Mouse (Mus musculus) forebrain, embryonic 14.5 days (tissue): ENCODE results near the gene Zfp367. TPM values are rescaled to one million over a fixed set of nuclear protein-coding genes. Genes with fewer than 3 reads are reported as not detected.
A peak's percentile ranks its signal among the peaks of the same experiment; 100 is the strongest.

ENCODE experiments used
- ATAC-seq: fragments of 200-750 bp; cut with Nextera tagmentation; 2 replicates; pipeline ENCODE4 v1.8.0; 2017; ENCODE audit warnings: mild to moderate bottlenecking, moderate library complexity
- DNase-seq: peaks from one replicate; pipeline ENCODE4 v3.0.0-alpha.2; 2015; ENCODE audit warnings: low spot score
- H3K27ac ChIP-seq: fragments of 300-500 bp; sonication (generic); 2 replicates; pipeline ENCODE4 v1.5.1; 2014; ENCODE audit warnings: low read depth, mild to moderate bottlenecking, control low read depth, low read length, moderate library complexity
- H3K27me3 ChIP-seq: fragments of 300-500 bp; sonication (generic); replicated peaks from 2 replicates; pipeline ENCODE4 v1.6.1; 2014; ENCODE audit warnings: low read length, control low read depth, mixed read lengths; ENCODE audit not compliant: control insufficient read depth, insufficient read depth
- H3K36me3 ChIP-seq: fragments of 300-500 bp; sonication (generic); 2 replicates; pipeline ENCODE4 v1.6.1; 2014; ENCODE audit warnings: low read length, control low read depth; ENCODE audit not compliant: control insufficient read depth, insufficient read depth
- H3K4me1 ChIP-seq: fragments of 300-500 bp; sonication (generic); 2 replicates; pipeline ENCODE4 v1.6.1; 2014; ENCODE audit warnings: antibody characterized with exemption, low read length, control low read depth; ENCODE audit not compliant: control insufficient read depth, insufficient read depth
- H3K4me2 ChIP-seq: fragments of 300-500 bp; sonication (generic); 2 replicates; pipeline ENCODE4 v1.6.1; 2014; ENCODE audit warnings: mild to moderate bottlenecking, control low read depth, low read length
- H3K4me3 ChIP-seq: fragments of 300-500 bp; sonication (generic); 2 replicates; pipeline ENCODE4 v1.5.1; 2014; ENCODE audit warnings: low read depth, low read length, control low read depth
- H3K9ac ChIP-seq: fragments of 300-500 bp; sonication (generic); 2 replicates; pipeline ENCODE4 v1.6.1; 2014; ENCODE audit warnings: mild to moderate bottlenecking, low read length, control low read depth, moderate library complexity
- H3K9me3 ChIP-seq: fragments of 300-500 bp; sonication (generic); replicated peaks from 2 replicates; pipeline ENCODE4 v1.6.1; 2016; ENCODE audit warnings: low read length, control low read depth, mixed read lengths; ENCODE audit not compliant: control insufficient read depth
- WGBS: fragments of 180-500 bp; shearing (Covaris S2); extraction: QIAGEN DNeasy Blood & Tissue Kit; methylation state at CpG from one replicate; pipeline ENCODE4 v1.1.7; 2014; 5-methylcytosine and 5-hydroxymethylcytosine counted together
- polyA plus RNA-seq: library from polyadenylated mRNA; unstranded; fragments of >200 nt; fragmentation: Nextera tagmentation; extraction: Ambion mirVana; gene quantifications from 2 replicates; pipeline ENCODE4 v1.2.1, GENCODE M21; 2014

Zfp367 gene
- 13.0 and 15.0 TPM in 2 replicates for polyA plus RNA-seq

DNA sequence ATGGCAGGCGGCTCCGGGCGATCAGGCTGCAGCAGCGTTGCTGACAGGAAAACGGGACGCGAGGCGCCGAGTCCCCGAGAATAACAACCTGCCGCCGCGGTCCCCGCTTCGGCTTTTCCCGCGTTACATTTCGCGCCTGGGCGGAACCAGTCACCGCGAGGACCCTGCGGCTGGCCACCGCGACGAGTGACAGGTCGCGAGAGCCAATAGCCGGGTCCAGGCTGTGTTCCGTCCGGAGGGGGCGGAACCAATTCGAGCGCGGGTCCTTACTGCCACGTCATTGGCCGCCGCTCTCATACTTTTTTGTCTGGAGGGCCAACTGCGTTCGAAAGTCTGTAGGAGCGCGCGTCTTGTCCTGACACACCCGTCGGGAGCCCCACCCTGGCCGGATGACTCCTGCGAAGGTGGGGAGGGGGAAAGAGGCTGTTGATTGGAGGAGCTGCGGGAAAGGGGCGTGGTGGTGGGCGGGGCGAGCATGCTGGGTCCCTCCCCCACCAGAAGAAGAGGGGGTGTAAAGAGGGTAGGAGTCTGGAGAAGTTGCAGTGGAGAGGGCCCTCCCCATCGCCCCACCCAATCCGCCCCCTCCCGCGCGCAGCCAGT lies at the start of gene Zfp367:
Zfp367 (minus strand) TSS at position 120 of the 600 bp plus-strand sequence.
- Histone ChIP-seq H3K4me3 (peak within 1 kb of the TSS; percentile 92), H3K4me2 (peak within 1 kb of the TSS; percentile 83), H3K9me3 (no peaks in the 10 kb centered on the region), H3K27ac (peak within 1 kb of the TSS; percentile 73), H3K27me3 (no peaks in the 10 kb centered on the region), H3K9ac (peak within 1 kb of the TSS; percentile 72), H3K36me3 (no peaks in the 10 kb centered on the region), H3K4me1 (peaks cover 9% of the 10 kb centered on the region; the same call in 1 of the 2 replicates)
- under 1% methylated on average over 54 of the region's 56 CpGs for whole genome bisulfite sequencing
- DNase-seq (peak; percentile 99), ATAC-seq (peak; percentile 98)

DNA sequence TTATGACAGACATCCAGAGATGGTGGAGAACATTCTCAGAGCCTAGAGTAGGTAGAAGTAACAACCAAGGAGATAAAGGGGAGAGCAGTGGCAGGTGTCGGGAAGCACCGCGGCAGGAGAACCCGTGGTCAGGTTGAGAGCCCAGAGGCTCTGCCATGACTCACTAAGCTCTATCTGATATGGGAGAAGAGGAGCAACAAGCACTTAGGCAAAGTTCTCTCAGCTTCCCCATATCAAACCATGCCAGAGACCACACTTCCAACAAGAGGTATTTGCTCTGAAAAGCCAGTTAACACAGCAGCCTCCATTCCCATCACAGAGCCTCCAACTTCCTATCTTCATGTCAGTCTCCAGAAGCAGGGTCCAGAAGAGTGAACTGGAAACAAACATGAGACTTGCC lies 47.9 kb upstream of the Zfp367 start:
- no peaks in the 10 kb centered on the region for H3K4me1 ChIP-seq
- H3K4me2 ChIP-seq = no peak overlapping the region
- no peak overlapping the region for H3K4me3 ChIP-seq
- H3K9ac ChIP-seq = no peak overlapping the region
- no peak for DNase-seq
- no peaks in the 10 kb centered on the region for H3K36me3 ChIP-seq
- no peaks in the 10 kb centered on the region for H3K27me3 ChIP-seq
- no peaks in the 10 kb centered on the region for H3K9me3 ChIP-seq
- ATAC-seq = no peak
- WGBS = 98% methylated on average over 4 of the region's 4 CpGs
- H3K27ac ChIP-seq = no peak overlapping the region

DNA sequence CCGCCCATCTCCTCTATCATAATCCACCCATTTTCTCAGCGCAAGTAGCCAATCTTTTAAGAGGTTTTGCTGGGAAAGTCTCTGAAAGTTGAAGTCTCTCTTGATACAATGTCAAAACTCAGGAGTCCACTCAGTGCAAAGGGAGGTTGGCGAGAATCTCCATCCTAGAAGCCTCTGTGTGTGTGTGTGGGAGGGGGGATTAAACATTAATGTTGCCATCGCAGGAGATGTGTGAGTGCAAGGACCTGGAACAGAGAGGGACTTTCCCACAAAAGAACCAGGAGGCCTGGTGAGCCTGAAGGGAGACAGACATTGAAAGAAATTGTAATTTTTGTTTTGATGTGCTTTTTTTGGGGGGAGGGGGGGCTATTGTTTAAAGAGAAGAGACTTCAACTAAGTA lies 45.3 kb upstream of the Zfp367 start:
- no peaks in the 10 kb centered on the region for H3K36me3 ChIP-seq
- H3K4me1 ChIP-seq = no peaks in the 10 kb centered on the region
- H3K9ac ChIP-seq = no peak overlapping the region
- no peak overlapping the region for H3K4me2 ChIP-seq
- no peak for DNase-seq
- H3K4me3 ChIP-seq = no peak overlapping the region
- no peaks in the 10 kb centered on the region for H3K9me3 ChIP-seq
- H3K27ac ChIP-seq = no peak overlapping the region
- H3K27me3 ChIP-seq = no peaks in the 10 kb centered on the region
- no peak for ATAC-seq
- 96% methylated on average over 4 of the region's 4 CpGs for WGBS

DNA sequence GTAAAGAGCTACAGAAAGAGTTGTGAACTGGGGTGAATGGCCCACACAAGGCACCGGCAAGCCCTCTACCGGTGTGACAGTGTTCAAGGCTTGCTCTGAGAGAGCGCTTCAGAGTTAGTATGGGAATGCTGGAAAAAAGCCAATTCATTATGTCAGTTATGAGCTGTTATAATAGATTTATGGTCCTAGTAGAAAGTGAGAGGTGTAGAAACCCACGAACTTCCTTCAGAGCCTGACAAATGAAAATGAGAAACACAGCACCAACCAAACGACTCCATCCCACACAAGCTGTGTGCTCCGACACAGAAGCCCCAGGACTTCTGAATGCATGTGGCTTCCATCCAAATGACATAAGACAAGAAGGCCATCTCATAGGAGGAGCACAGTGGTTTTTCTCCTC lies 44.9 kb upstream of the Zfp367 start:
- WGBS = 95% methylated on average over 6 of the region's 6 CpGs
- Histone ChIP-seq H3K27me3 (no peaks in the 10 kb centered on the region), H3K27ac (no peak overlapping the region), H3K4me3 (no peak overlapping the region), H3K36me3 (no peaks in the 10 kb centered on the region), H3K4me1 (no peaks in the 10 kb centered on the region), H3K9me3 (no peaks in the 10 kb centered on the region), H3K9ac (no peak overlapping the region), H3K4me2 (no peak overlapping the region)
- DNase-seq = no peak
- no peak for ATAC-seq

DNA sequence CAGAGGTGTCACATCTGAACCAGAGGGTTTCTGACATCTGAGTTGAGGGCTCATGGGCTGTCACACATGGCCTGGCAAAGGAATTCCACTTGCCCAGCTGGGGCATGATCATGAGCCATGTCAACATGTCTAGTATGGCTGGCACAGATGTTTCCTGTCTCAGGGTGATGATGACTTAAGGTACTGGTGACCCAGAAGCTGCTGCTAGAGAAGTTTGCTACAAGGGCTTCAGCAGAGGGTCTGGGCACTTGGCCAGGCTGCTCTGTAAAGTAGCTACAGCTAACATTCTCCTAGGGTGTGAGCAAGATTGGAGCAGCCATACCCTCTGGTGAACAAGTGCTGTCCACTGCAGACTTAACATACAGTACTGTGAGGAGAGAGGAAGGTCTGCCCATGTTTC lies 34.1 kb upstream of the Zfp367 start:
- H3K4me1 ChIP-seq = no peaks in the 10 kb centered on the region
- H3K9ac ChIP-seq = no peak overlapping the region
- DNase-seq (no peak), ATAC-seq (no peak)
- no peaks in the 10 kb centered on the region for H3K27me3 ChIP-seq
- H3K36me3 ChIP-seq = 0 out of 2 replicates have a peak, but pooled peaks cover 7% of the 10 kb centered on the region
- no peak overlapping the region for H3K4me3 ChIP-seq
- H3K4me2 ChIP-seq = no peak overlapping the region
- H3K9me3 ChIP-seq = no peaks in the 10 kb centered on the region
- H3K27ac ChIP-seq = no peak overlapping the region

DNA sequence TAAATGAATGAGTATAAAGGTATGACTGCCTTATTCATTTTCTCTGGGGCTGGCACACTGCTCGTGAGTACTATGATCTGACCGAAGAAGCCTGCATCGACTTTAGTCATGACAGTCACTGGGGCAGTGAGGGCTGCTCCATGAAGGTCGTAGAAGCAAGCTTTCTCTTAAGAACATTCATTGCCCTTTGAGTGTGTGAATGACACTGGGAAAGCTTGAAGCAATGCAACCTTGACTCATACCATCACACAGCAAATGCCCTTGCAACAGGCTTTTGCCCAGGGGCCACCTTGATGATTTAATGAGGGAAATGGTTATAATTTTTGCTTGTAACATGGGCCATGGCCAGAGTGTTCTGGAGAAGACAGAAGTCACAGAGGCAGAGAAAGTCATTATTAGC lies 33.5 kb upstream of the Zfp367 start:
- ATAC-seq = no peak
- 94% methylated on average over 4 of the region's 4 CpGs for WGBS
- 0 out of 2 replicates have a peak, but pooled peaks cover 7% of the 10 kb centered on the region for H3K36me3 ChIP-seq

DNA sequence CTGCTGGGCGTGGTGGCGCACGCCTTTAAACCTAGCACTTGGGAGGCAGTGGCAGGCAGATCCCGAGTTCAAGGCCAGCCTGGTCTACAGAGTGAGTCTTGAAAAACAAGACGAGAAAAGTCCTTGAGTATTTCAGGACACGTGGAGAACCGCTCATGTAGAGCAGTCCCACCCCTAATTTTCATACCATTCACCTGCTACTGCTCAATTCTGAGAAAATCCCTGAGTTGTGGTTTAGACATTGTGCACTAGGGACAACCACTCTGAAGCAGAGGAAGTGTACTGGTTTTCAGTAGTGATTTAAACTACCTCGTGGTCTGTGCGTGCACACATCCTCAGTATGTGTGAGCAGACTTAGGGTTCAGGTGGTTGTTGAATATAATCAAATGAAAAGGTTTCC lies 32.6 kb upstream of the Zfp367 start:
- H3K9ac ChIP-seq = no peak overlapping the region
- no peaks in the 10 kb centered on the region for H3K9me3 ChIP-seq

More for the DNA sequence above, 33.5 kb upstream of the Zfp367 start:
- no peaks in the 10 kb centered on the region for H3K9me3 ChIP-seq
- DNase-seq = no peak
- H3K27ac ChIP-seq = no peak overlapping the region
- H3K9ac ChIP-seq = no peak overlapping the region
- H3K27me3 ChIP-seq = no peaks in the 10 kb centered on the region
- no peaks in the 10 kb centered on the region for H3K4me1 ChIP-seq
- no peak overlapping the region for H3K4me3 ChIP-seq
- no peak overlapping the region for H3K4me2 ChIP-seq

DNA sequence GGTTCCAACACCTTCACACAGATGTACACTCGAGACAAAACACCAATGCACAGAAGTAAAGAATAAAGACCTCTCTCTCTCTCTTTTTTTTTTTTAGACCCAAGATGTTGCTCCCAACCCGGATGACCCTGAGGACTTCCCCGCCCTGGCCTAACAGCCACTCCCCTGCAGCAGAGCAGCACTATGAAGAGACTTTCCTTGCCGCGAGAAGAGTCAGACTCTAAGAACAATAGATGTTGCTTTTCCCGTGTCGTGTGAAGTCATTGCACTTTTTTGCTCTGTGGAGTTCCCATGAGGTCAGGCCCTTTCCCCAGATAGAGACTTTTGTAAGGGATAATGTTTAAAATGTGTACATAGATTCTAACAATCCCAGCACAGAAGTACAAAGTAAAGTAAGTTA lies 32.2 kb upstream of the Zfp367 start:
- Histone ChIP-seq H3K4me1 (no peaks in the 10 kb centered on the region), H3K4me2 (no peak overlapping the region), H3K36me3 (0 out of 2 replicates have a peak, but pooled peaks cover 7% of the 10 kb centered on the region), H3K4me3 (no peak overlapping the region), H3K27ac (no peak overlapping the region), H3K27me3 (no peaks in the 10 kb centered on the region), H3K9ac (no peak overlapping the region), H3K9me3 (no peaks in the 10 kb centered on the region)
- DNase-seq (no peak), ATAC-seq (no peak)
- WGBS = 80% methylated on average over 7 of the region's 7 CpGs

More for the DNA sequence above, 32.6 kb upstream of the Zfp367 start:
- no peak for DNase-seq
- H3K36me3 ChIP-seq = 0 out of 2 replicates have a peak, but pooled peaks cover 7% of the 10 kb centered on the region
- H3K4me3 ChIP-seq = no peak overlapping the region
- H3K27me3 ChIP-seq = no peaks in the 10 kb centered on the region
- ATAC-seq = no peak
- H3K4me1 ChIP-seq = no peaks in the 10 kb centered on the region
- H3K4me2 ChIP-seq = no peak overlapping the region
- H3K27ac ChIP-seq = no peak overlapping the region
- 91% methylated on average over 9 of the region's 9 CpGs for WGBS

DNA sequence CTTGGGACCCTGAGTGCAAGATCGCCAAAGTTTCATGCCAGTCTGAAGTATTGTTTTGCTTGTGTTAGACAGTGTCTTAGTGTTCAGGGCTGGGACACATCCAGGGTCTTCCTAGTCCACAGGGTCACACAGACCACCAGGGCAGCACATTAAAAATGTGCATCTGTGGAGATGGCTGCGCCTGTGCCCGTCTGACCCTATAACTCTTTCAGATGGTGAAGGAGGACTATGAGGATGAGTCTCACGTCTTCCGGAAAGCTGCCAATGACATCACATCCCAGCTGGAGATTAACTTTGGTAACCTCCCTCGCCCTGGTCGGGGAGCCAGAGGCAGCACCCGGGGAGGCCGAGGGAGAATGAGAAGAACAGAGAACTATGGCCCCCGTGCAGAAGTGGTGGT lies 31.4 kb upstream of the Zfp367 start:
- Histone ChIP-seq H3K9me3 (no peaks in the 10 kb centered on the region), H3K4me1 (no peaks in the 10 kb centered on the region), H3K9ac (no peak overlapping the region), H3K27me3 (no peaks in the 10 kb centered on the region), H3K4me3 (no peak overlapping the region), H3K27ac (no peak overlapping the region), H3K36me3 (0 out of 2 replicates have a peak, but pooled peaks cover 7% of the 10 kb centered on the region), H3K4me2 (no peak overlapping the region)
- 88% methylated on average over 10 of the region's 10 CpGs for WGBS
- DNase-seq (no peak), ATAC-seq (no peak)
